Mouse (Mus musculus) heart, embryonic 11.5 days (tissue): ENCODE data around the gene Dysf. TPM values are rescaled to one million over a fixed set of nuclear protein-coding genes. Genes with fewer than 3 reads are reported as not detected.

Experiments
- ATAC-seq: fragments of 200-750 bp; cut with Nextera tagmentation; replicated peaks from 2 replicates; pipeline ENCODE4 v1.8.0; 2017; ENCODE audit warnings: moderate library complexity; ENCODE audit not compliant: insufficient number of reproducible peaks, low FRiP score, low TSS enrichment
- H3K27ac ChIP-seq: fragments of 300-500 bp; sonication (generic); 2 replicates; pipeline ENCODE4 v1.5.1; 2014; ENCODE audit warnings: mild to moderate bottlenecking, low read depth, low read length
- H3K27me3 ChIP-seq: fragments of 300-500 bp; sonication (generic); 2 replicates; pipeline ENCODE4 v1.6.1; 2014; ENCODE audit warnings: mild to moderate bottlenecking, low read length, mixed read lengths; ENCODE audit not compliant: control insufficient read depth, insufficient read depth
- H3K36me3 ChIP-seq: fragments of 300-500 bp; sonication (generic); 2 replicates; pipeline ENCODE4 v1.6.1; 2014; ENCODE audit warnings: mild to moderate bottlenecking, low read length, moderate library complexity, mixed read lengths; ENCODE audit not compliant: control insufficient read depth, insufficient read depth
- H3K4me1 ChIP-seq: fragments of 300-500 bp; sonication (generic); 2 replicates; pipeline ENCODE4 v1.6.1; 2014; ENCODE audit warnings: low read length; ENCODE audit not compliant: control insufficient read depth, insufficient read depth
- H3K4me2 ChIP-seq: fragments of 300-500 bp; sonication (generic); 2 replicates; pipeline ENCODE4 v1.6.1; 2014; ENCODE audit warnings: mild to moderate bottlenecking, moderate library complexity
- H3K4me3 ChIP-seq: fragments of 300-500 bp; sonication (generic); 2 replicates; pipeline ENCODE4 v1.5.1; 2014; ENCODE audit warnings: low read depth, low read length
- H3K9ac ChIP-seq: fragments of 300-500 bp; sonication (generic); 2 replicates; pipeline ENCODE4 v1.6.1; 2014; ENCODE audit warnings: mild to moderate bottlenecking, low read depth, low read length, moderate library complexity
- H3K9me3 ChIP-seq: fragments of 300-500 bp; sonication (generic); replicated peaks from 2 replicates; pipeline ENCODE4 v1.6.1; 2016; ENCODE audit warnings: low read length; ENCODE audit not compliant: control insufficient read depth
- WGBS: fragments of 180-500 bp; shearing (Covaris S2); extraction: QIAGEN DNeasy Blood & Tissue Kit; methylation state at CpG from one replicate; pipeline ENCODE4 v1.1.7; 2014; ENCODE audit not compliant: insufficient replicate concordance; 5-methylcytosine and 5-hydroxymethylcytosine counted together
- polyA plus RNA-seq: library from polyadenylated mRNA; unstranded; fragments of >200 nt; fragmentation: Nextera tagmentation; extraction: Ambion mirVana; gene quantifications from 2 replicates; pipeline ENCODE4 v1.2.1, GENCODE M21; 2014

The Dysf gene
- polyA plus RNA-seq, 1 experiment from 2014 or later = 11.6 TPM

DNA sequence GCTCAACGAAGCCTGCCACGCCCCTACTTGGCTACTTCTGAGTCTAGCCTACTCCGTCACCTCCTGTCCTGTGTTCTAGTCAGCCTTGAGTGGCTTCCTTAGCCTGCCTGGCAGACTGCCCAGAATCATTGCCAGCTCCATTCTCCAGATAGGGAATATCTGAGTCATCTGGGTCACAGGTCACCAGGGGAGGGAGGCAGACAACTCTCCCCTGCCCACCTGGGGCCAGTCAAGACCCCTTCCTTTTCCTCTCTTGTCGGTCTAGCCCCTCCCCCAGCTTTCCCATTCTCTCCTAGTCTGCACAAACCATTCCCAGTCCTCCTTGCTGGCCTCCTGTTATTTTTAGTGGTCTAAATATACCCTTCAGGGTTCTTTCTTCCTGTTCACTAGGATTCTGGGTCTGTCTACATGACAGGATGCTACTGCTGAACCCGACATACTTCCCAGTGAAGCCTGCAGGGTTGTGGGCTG, 50.3 kb downstream of the Dysf start:
- H3K9me3 ChIP-seq = no peaks in the 10 kb centered on the region
- no peaks in the 10 kb centered on the region for H3K27me3 ChIP-seq
- ATAC-seq = no peak; the same call in 1 of the 2 replicates
- H3K36me3 ChIP-seq = no peaks in the 10 kb centered on the region
- WGBS = 34% methylated on average over 5 of the region's 5 CpGs
- H3K4me2 ChIP-seq = peak overlapping the region; percentile 10; the same call in 1 of the 2 replicates
- H3K4me1 ChIP-seq = peaks cover 19% of the 10 kb centered on the region
- H3K4me3 ChIP-seq = no peak overlapping the region
- H3K9ac ChIP-seq = no peak overlapping the region
- H3K27ac ChIP-seq = peak overlapping the region; percentile 75

DNA sequence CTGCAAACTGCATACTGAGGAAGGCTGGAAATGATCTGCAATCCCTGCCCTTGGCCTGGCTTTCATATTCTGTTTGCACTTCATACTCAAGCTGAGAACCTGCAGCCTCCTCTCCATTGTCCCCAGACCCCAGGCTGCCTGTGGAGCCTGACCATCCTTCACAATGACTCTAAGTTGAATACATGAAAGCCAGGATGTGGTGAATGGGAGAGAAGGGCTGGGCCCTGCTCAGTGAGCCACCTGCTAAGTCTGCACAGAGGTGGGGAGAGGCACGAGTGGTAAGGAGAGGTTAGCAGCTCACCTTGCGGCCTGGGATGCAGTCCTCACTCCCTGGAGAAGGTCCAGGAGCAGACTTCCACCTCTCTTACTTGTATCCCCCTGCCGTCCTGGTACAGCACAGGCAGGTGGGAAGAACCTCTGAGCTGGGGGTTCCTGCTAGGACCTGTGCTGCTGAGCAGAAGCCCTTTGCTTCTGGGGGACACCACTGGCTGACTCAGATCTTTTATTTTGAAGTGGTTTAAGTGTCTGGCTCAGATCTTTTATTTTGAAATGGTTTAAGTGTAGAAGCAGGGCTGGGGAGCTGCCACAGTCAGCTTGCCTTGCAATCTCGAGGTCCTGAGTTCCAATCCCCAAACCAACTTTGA, 51.5 kb downstream of the Dysf start:
- H3K9ac ChIP-seq = no peak overlapping the region
- H3K36me3 ChIP-seq = no peaks in the 10 kb centered on the region

DNA sequence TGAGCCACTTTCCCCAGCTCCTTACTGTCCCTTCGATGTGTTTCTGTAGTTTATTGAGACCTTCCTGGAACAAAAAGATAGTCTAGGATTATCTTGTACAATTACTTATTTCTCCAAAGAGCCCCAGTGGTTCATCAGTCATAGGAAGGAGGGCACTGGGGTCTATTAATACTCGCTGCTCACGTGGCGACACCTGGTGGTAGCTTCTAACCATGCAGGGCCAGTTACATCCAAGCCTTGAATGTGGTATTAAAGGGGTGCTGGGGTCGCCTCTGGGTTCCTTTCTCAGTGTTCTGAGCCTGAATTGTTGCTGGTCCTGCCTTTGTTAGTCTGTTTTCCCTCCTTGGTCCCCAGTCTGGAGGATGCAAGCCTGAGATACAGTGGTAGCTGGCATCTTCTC, 52.9 kb downstream of the Dysf start:
- Histone ChIP-seq H3K4me2 (no peak overlapping the region), H3K27me3 (no peaks in the 10 kb centered on the region), H3K4me1 (peaks cover 15% of the 10 kb centered on the region), H3K27ac (no peak overlapping the region), H3K9ac (no peak overlapping the region), H3K4me3 (no peak overlapping the region), H3K9me3 (no peaks in the 10 kb centered on the region), H3K36me3 (no peaks in the 10 kb centered on the region)
- 10% methylated on average over 5 of the region's 5 CpGs for WGBS
- no peak for ATAC-seq

More for the DNA sequence above, 51.5 kb downstream of the Dysf start:
- no peak overlapping the region for H3K4me2 ChIP-seq
- H3K9me3 ChIP-seq = no peaks in the 10 kb centered on the region
- H3K4me1 ChIP-seq = peaks cover 15% of the 10 kb centered on the region
- H3K27me3 ChIP-seq = no peaks in the 10 kb centered on the region
- ATAC-seq = no peak
- 58% methylated on average over 4 of the region's 4 CpGs for WGBS
- H3K27ac ChIP-seq = peak overlapping the region; percentile 35; the same call in 1 of the 2 replicates
- no peak overlapping the region for H3K4me3 ChIP-seq

DNA sequence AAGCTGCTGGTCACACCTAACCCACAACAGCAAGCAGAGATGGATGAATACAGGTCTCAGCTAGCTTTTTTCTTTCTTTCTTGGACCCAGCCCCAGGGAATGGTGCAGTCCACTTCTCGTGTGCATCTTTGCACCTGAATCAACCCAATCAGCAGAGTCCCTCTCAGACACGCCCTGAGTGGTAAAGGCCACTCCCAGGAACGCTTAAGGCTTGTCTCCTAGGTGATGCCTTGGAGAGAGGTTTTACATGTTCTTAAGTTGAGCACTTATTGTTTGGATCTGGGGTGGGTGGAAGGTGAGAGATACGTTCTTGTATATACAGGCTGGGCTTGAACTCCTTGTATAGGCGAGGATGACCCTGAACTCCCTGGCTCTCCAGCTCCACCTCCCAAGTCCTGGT, 54.2 kb downstream of the Dysf start:
- H3K36me3 ChIP-seq = no peaks in the 10 kb centered on the region
- 76% methylated on average over 5 of the region's 5 CpGs for WGBS
- no peak overlapping the region for H3K9ac ChIP-seq

DNA sequence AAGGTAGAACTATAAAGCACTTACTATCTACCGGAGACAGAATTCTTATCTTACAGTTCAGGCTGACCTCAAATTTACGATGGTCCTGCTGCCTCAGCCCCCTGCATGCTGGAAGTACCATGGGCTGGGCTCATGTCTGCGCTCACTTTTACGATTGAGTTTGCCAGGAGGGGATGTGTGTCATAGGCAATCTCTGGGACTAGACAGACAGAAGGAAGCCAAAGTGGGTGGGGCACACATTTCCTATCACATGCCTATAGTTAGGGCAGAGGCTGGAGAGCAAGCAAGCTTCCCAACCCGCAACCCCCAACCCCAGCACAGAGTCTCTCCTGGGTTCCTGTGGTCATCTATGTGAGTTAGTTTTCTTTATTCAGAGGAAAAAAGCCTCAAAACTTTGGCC, 59.8 kb downstream of the Dysf start:
- no peak for ATAC-seq
- H3K36me3 ChIP-seq = no peaks in the 10 kb centered on the region; the same call in 1 of the 2 replicates
- WGBS = 59% methylated on average over 5 of the region's 5 CpGs

More for the DNA sequence above, 54.2 kb downstream of the Dysf start:
- H3K4me3 ChIP-seq = no peak overlapping the region
- ATAC-seq = no peak
- no peak overlapping the region for H3K4me2 ChIP-seq
- peaks cover 15% of the 10 kb centered on the region for H3K4me1 ChIP-seq
- no peaks in the 10 kb centered on the region for H3K9me3 ChIP-seq
- no peaks in the 10 kb centered on the region for H3K27me3 ChIP-seq
- no peak overlapping the region for H3K27ac ChIP-seq

DNA sequence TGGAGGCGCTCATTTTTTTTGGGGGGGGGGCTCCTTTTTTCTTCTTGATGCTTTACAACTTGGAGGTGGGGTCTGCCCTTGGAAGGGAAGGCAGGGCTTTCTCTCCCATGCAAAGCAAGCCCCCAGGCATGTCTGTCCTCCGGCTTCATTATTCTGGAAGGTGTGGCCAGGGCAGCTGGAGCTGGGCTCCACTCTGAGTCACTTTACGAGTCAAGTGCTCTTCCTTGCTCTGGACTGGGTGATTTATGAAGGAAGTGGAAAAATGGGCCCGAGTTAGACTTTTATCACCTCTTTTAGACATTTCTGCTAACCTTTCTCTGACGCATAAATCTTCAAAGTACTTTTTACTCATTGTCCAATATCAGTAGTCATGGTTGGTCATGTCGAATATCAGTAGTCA, 61.9 kb downstream of the Dysf start:
- H3K4me1 ChIP-seq = no peaks in the 10 kb centered on the region
- no peak overlapping the region for H3K9ac ChIP-seq
- H3K9me3 ChIP-seq = no peaks in the 10 kb centered on the region
- no peak overlapping the region for H3K27ac ChIP-seq
- no peaks in the 10 kb centered on the region; the same call in 1 of the 2 replicates for H3K36me3 ChIP-seq
- no peak overlapping the region for H3K4me3 ChIP-seq
- ATAC-seq = no peak
- no peak overlapping the region for H3K4me2 ChIP-seq
- 76% methylated on average over 6 of the region's 6 CpGs for WGBS
- H3K27me3 ChIP-seq = no peaks in the 10 kb centered on the region

More for the DNA sequence above, 59.8 kb downstream of the Dysf start:
- Histone ChIP-seq H3K4me2 (no peak overlapping the region), H3K27ac (no peak overlapping the region), H3K4me3 (no peak overlapping the region), H3K27me3 (no peaks in the 10 kb centered on the region), H3K4me1 (no peaks in the 10 kb centered on the region), H3K9me3 (no peaks in the 10 kb centered on the region), H3K9ac (no peak overlapping the region)

DNA sequence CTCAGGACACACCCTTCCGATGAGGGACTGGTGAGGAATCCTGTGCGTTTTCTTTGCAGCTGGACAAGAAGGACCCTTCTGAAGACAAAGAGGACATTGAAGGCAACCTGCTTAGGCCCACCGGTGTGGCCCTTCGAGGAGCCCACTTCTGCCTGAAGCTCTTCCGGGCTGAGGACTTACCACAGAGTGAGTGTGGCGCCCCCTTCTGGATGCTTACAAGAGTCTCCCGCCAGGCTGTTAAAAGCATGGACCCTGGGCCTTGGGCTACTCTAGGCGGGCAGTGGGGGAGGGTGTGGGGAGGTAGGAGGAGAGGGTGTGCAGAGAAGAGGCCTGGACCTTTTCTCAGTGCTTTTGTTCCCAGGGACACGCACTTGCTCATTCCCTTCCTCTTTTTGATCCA, 64.2 kb downstream of the Dysf start:
- ATAC-seq = no peak
- WGBS = 58% methylated on average over 9 of the region's 9 CpGs

DNA sequence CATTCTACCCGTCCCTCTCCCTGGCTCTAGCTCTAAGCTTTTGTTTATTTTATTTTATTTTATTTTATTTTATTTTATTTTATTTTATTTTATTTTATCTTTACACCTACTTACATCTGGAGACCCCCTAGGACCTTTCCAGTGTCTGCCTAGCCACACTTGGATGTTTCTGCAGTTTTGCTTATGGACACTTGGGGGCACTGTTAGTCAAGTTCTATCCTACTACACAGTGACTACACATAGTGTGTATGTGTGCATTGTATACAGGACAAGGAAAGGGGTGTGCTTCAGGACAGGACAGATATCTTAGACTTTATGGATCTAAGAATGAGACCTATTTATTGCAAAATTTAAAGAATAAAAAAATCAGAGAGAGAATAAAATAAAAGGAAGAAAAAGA, 69.8 kb downstream of the Dysf start:
- H3K27me3 ChIP-seq = no peaks in the 10 kb centered on the region
- ATAC-seq = no peak
- H3K36me3 ChIP-seq = 0 out of 2 replicates have a peak, but pooled peaks cover 6% of the 10 kb centered on the region
- no peak overlapping the region for H3K9ac ChIP-seq
- H3K4me2 ChIP-seq = no peak overlapping the region
- no peaks in the 10 kb centered on the region for H3K4me1 ChIP-seq
- no peak overlapping the region for H3K4me3 ChIP-seq
- 39% methylated on average over 1 of the region's 1 CpGs for WGBS
- no peaks in the 10 kb centered on the region for H3K9me3 ChIP-seq
- no peak overlapping the region for H3K27ac ChIP-seq

More for the DNA sequence above, 64.2 kb downstream of the Dysf start:
- Histone ChIP-seq H3K27me3 (no peaks in the 10 kb centered on the region), H3K9ac (no peak overlapping the region), H3K4me2 (no peak overlapping the region), H3K9me3 (no peaks in the 10 kb centered on the region), H3K4me3 (no peak overlapping the region), H3K27ac (no peak overlapping the region), H3K36me3 (peaks cover 6% of the 10 kb centered on the region; the same call in 1 of the 2 replicates), H3K4me1 (no peaks in the 10 kb centered on the region)

DNA sequence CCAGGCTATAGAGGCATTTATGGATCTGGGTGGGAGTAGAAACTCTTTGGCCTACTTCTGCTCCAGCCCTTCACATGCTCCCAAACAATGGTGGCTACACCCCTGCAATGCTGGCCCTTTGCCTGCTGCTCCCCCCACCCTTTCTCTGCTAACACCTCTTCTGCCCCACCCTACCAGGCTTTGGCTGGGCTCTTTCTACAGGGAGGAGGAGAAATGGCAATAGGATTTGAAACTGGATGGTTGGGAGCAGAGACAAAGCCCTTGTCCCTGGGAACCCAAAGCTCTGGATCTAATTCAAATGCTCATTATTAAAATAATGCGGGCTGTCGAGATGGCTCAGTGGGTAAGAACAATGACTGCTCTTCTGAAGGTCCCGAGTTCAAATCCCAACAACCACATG, 72.2 kb downstream of the Dysf start:
- no peak overlapping the region for H3K4me3 ChIP-seq
- 84% methylated on average over 3 of the region's 3 CpGs for WGBS
- no peaks in the 10 kb centered on the region for H3K27me3 ChIP-seq
- no peak for ATAC-seq
- H3K9ac ChIP-seq = no peak overlapping the region
- no peaks in the 10 kb centered on the region for H3K9me3 ChIP-seq
- no peak overlapping the region for H3K27ac ChIP-seq
- no peak overlapping the region for H3K4me2 ChIP-seq
- H3K4me1 ChIP-seq = no peaks in the 10 kb centered on the region
- 0 out of 2 replicates have a peak, but pooled peaks cover 3% of the 10 kb centered on the region for H3K36me3 ChIP-seq
